Mouse (Mus musculus) cortical plate, adult 2 months (tissue): ENCODE measurements around the gene Ccdc58.

Source experiments
- CTCF ChIP-seq: fragments of 200-500 bp; IDR thresholded peaks from 2 replicates; pipeline ENCODE4 v1.5.1; 2011; ENCODE audit warnings: mild to moderate bottlenecking, control low read depth, low read length; ENCODE audit not compliant: insufficient read depth; ENCODE audit errors: extremely low read depth
- POLR2A ChIP-seq: fragments of 200-500 bp; IDR thresholded peaks from 2 replicates; pipeline ENCODE4 v1.6.1; 2011; ENCODE audit warnings: mild to moderate bottlenecking, low read length, control low read depth; ENCODE audit not compliant: insufficient read depth; ENCODE audit errors: extremely low read depth

DNA sequence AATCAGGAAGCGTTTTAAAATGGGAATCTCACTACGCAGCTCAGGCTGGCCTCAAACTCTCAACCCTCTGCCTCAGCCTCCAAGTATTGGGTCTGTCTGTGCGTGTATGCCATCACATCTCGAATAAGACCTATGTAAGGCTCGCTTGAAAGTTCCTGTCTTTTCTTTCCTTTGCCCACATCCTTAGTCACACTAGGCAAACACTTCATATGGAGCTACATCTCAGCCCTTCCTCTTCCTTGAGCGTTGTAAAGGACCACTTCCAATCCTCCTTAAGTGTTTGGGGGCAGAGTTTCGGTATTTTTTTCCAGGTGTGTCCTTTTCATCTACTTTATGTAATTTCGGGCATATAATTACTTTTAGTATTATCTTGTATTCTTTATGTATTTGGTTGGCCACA, 16.6 kb upstream of the Ccdc58 start:
- TF ChIP-seq CTCF, result no peak
- TF ChIP-seq POLR2A, result no peak
